Mouse (Mus musculus): ENCODE measurements around the gene Bricd5. TPM values are rescaled to one million over a fixed set of nuclear protein-coding genes. Genes with fewer than 3 reads are reported as not detected.
A peak's percentile ranks its signal among the peaks of the same experiment; 100 is the strongest.

The Bricd5 gene
- total and polyA plus RNA-seq, 3 experiments, result 0.98 TPM; not detected in 2

- Histone ChIP-seq H3K27me3 (replicated peaks) (no peaks in the 10 kb centered on the region), H3K27ac (ENCODE audit: insufficient read depth, low read depth) (peak overlapping the region; percentile 28; the same call in 1 of the 2 replicates), H3K9me3 (replicated peaks; ENCODE audit: low read length) (no peaks in the 10 kb centered on the region), H3K4me1 (ENCODE audit: control insufficient read depth in 1 of 2, insufficient read depth in 2 of 2) (peaks cover 0 to 23% of the 10 kb centered on the region in 2 experiments; a peak in 2 of 4 replicates), H3K36me3 (replicated peaks in 1 of 2; ENCODE audit: control insufficient read depth in 1 of 2, insufficient read depth in 1 of 2, low read length in 1 of 2) (peaks cover 53 to 66% of the 10 kb centered on the region in 2 experiments), H3K4me3 (replicated peaks in 1 of 3; ENCODE audit: low read depth in 2 of 3, low read length in 2 of 3, poor library complexity in 1 of 3) (no peak overlapping the region), H3K79me2 (replicated peaks; ENCODE audit: control insufficient read depth, extremely low read depth, insufficient read depth, poor library complexity, severe bottlenecking) (peaks cover 13% of the 10 kb centered on the region), H3K4me2 (ENCODE audit: insufficient read depth, low read depth, poor library complexity, severe bottlenecking) (no peak overlapping the region), H3K9ac (ENCODE audit: insufficient read depth, low read depth) (no peak overlapping the region)
- no peak for DNase-seq (ENCODE audit: extremely low read depth)
- dilution Hi-C loops (cut with MboI; ENCODE audit: extremely low pct_ligation_motif_present, extremely low pct_unique_long_range_greater_than_20kb, low sequenced_read_pairs) (no loop called here), in situ Hi-C loops (cut with MboI; ENCODE audit: low pct_ligation_motif_present, low pct_unique_long_range_greater_than_20kb, low sequenced_read_pairs) (no loop called here)
- TF ChIP-seq USF2 (conservative IDR thresholded peaks at IDR 0.05; ENCODE audit: low read depth, low read length), result no peak
- TF ChIP-seq MXI1 (IDR thresholded peaks at IDR 0.05; ENCODE audit: low read depth, low read length), result no peak
- no peak for TF ChIP-seq JUND (conservative IDR thresholded peaks at IDR 0.05; ENCODE audit: low read depth, low read length)
- no peak for TF ChIP-seq USF1 (IDR thresholded peaks at IDR 0.05; ENCODE audit: low read depth, low read length)
- no peak for TF ChIP-seq ZNF384 (IDR thresholded peaks at IDR 0.05; ENCODE audit: low read depth, low read length)
- no peak for TF ChIP-seq POLR2A (IDR thresholded peaks at IDR 0.05; ENCODE audit: low read depth, low read length)
- TF ChIP-seq ZC3H11A (IDR thresholded peaks at IDR 0.05; ENCODE audit: low read depth, low read length), result no peak
- TF ChIP-seq HCFC1 (IDR thresholded peaks at IDR 0.05; ENCODE audit: low read depth, low read length), result no peak
- TF ChIP-seq GABPA (IDR thresholded peaks at IDR 0.05; ENCODE audit: insufficient replicate concordance, low read depth, low read length), result no peak
- TF ChIP-seq POLR2AphosphoS2 (IDR thresholded peaks at IDR 0.05; ENCODE audit: low read depth, low read length), result no peak
- TF ChIP-seq CHD1 (IDR thresholded peaks at IDR 0.05; ENCODE audit: low read depth, low read length), result no peak
- TF ChIP-seq EP300 (IDR thresholded peaks at IDR 0.05; ENCODE audit: low read length), result no peak
These were observed 47.8 kb upstream of the Bricd5 start for GRCm38 (mm10) chr17:24425905-24426304.

GRCm38 (mm10) chr17:24426471-24427169 is 47.1 kb upstream of the Bricd5 start, which contains the start of gene Eci1:
TSS of gene Eci1 (plus strand) at chr17:24426641.
- H3K4me2 ChIP-seq (ENCODE audit: insufficient read depth, low read depth, poor library complexity, severe bottlenecking), result peak within 1 kb of the TSS; percentile 72
- H3K27ac ChIP-seq (ENCODE audit: insufficient read depth, low read depth), result peak within 1 kb of the TSS; percentile 76
- peak; percentile 92 for DNase-seq (ENCODE audit: extremely low read depth)
- H3K36me3 ChIP-seq (replicated peaks in 1 of 2; ENCODE audit: control insufficient read depth in 1 of 2, insufficient read depth in 1 of 2, low read length in 1 of 2), result peaks cover 46 to 61% of the 10 kb centered on the region in 2 experiments
- H3K79me2 ChIP-seq (replicated peaks; ENCODE audit: control insufficient read depth, extremely low read depth, insufficient read depth, poor library complexity, severe bottlenecking), result peaks cover 9% of the 10 kb centered on the region
- H3K4me3 ChIP-seq (replicated peaks in 1 of 3; ENCODE audit: low read depth in 2 of 3, low read length in 2 of 3, poor library complexity in 1 of 3), result peak within 1 kb of the TSS; percentile 80 to 86 (median 85)
- peak within 1 kb of the TSS; percentile 79 for H3K9ac ChIP-seq (ENCODE audit: insufficient read depth, low read depth)
- in situ Hi-C loops (cut with MboI; ENCODE audit: low pct_ligation_motif_present, low pct_unique_long_range_greater_than_20kb, low sequenced_read_pairs) (no loop called here), dilution Hi-C loops (cut with MboI; ENCODE audit: extremely low pct_ligation_motif_present, extremely low pct_unique_long_range_greater_than_20kb, low sequenced_read_pairs) (no loop called here)
- H3K9me3 ChIP-seq (replicated peaks; ENCODE audit: low read length), result no peaks in the 10 kb centered on the region
- no peaks in the 10 kb centered on the region for H3K27me3 ChIP-seq (replicated peaks)
- peaks cover 0 to 23% of the 10 kb centered on the region in 2 experiments; a peak in 2 of 4 replicates for H3K4me1 ChIP-seq (ENCODE audit: control insufficient read depth in 1 of 2, insufficient read depth in 2 of 2)
- TF ChIP-seq CHD2 (IDR thresholded peaks at IDR 0.05; ENCODE audit: low read length), result peak; percentile 56; the same call in 1 of the 2 replicates
- peak; percentile 58; the same call in 1 of the 2 replicates for TF ChIP-seq IRF4 (IDR thresholded peaks at IDR 0.05; ENCODE audit: low read depth, low read length)
- peak; percentile 50; the same call in 1 of the 2 replicates for TF ChIP-seq MEF2A (IDR thresholded peaks at IDR 0.05; ENCODE audit: borderline replicate concordance, low read depth, low read length)
- peak; percentile 99 for TF ChIP-seq POLR2AphosphoS2 (IDR thresholded peaks at IDR 0.05; ENCODE audit: low read depth, low read length)
- no peak; the same call in 1 of the 2 replicates for TF ChIP-seq RCOR1 (conservative IDR thresholded peaks at IDR 0.05; ENCODE audit: low read depth, low read length)
- peak; percentile 94 for TF ChIP-seq TCF12 (IDR thresholded peaks at IDR 0.05; ENCODE audit: low read depth, low read length)
- peak; percentile 77 for TF ChIP-seq MXI1 (IDR thresholded peaks at IDR 0.05; ENCODE audit: low read depth, low read length)
- TF ChIP-seq SMC3 (IDR thresholded peaks at IDR 0.05; ENCODE audit: low read depth, low read length), result no peak
- peak; percentile 82 for TF ChIP-seq MAX (IDR thresholded peaks at IDR 0.05; ENCODE audit: low read length)
- peak; percentile 91 for TF ChIP-seq NELFE (IDR thresholded peaks at IDR 0.05; ENCODE audit: low read depth, low read length)
- peak; percentile 92 for TF ChIP-seq POLR2A (IDR thresholded peaks at IDR 0.05; ENCODE audit: low read depth, low read length)
- TF ChIP-seq KAT2A (IDR thresholded peaks at IDR 0.05; ENCODE audit: insufficient replicate concordance, low read length), result 0 out of 2 replicates have a peak, but pooled peaks have one; percentile 32
- peak; percentile 50; the same call in 1 of the 2 replicates for TF ChIP-seq BHLHE40 (IDR thresholded peaks at IDR 0.05; ENCODE audit: low read depth, low read length)
- no peak for TF ChIP-seq USF2 (conservative IDR thresholded peaks at IDR 0.05; ENCODE audit: low read depth, low read length)
- no peak for TF ChIP-seq ZNF384 (IDR thresholded peaks at IDR 0.05; ENCODE audit: low read depth, low read length)
- peak; percentile 94 for TF ChIP-seq ZMIZ1 (IDR thresholded peaks at IDR 0.05; ENCODE audit: low read depth, low read length)
- peak; percentile 63; the same call in 1 of the 2 replicates for TF ChIP-seq SIN3A (IDR thresholded peaks at IDR 0.05; ENCODE audit: low read length)
- TF ChIP-seq HCFC1 (IDR thresholded peaks at IDR 0.05; ENCODE audit: low read depth, low read length), result peak; percentile 26; the same call in 1 of the 2 replicates
- TF ChIP-seq ELF1 (IDR thresholded peaks at IDR 0.05; ENCODE audit: low read depth, low read length), result 0 out of 2 replicates have a peak, but pooled peaks have one; percentile 3
- TF ChIP-seq MAZ (IDR thresholded peaks at IDR 0.05; ENCODE audit: low read depth, low read length), result 0 out of 2 replicates have a peak, but pooled peaks have one; percentile 73
- no peak for TF ChIP-seq EP300 (IDR thresholded peaks at IDR 0.05; ENCODE audit: low read length)
- no peak for TF ChIP-seq MAFK (IDR thresholded peaks at IDR 0.05; ENCODE audit: insufficient replicate concordance, low read length)
- TF ChIP-seq CHD1 (IDR thresholded peaks at IDR 0.05; ENCODE audit: low read depth, low read length), result 0 out of 2 replicates have a peak, but pooled peaks have one; percentile 38
- TF ChIP-seq UBTF (IDR thresholded peaks at IDR 0.05; ENCODE audit: low read depth, low read length), result peak; percentile 80; the same call in 1 of the 2 replicates
- TF ChIP-seq NRF1 (IDR thresholded peaks at IDR 0.05; ENCODE audit: low read depth, low read length), result peak; percentile 56
